Mouse (Mus musculus): ENCODE results near the gene Pxn. TPM values are rescaled to one million over a fixed set of nuclear protein-coding genes. Genes with fewer than 3 reads are reported as not detected.

Gene Pxn
- total RNA-seq, 1 experiment, result 29.4 TPM

DNA sequence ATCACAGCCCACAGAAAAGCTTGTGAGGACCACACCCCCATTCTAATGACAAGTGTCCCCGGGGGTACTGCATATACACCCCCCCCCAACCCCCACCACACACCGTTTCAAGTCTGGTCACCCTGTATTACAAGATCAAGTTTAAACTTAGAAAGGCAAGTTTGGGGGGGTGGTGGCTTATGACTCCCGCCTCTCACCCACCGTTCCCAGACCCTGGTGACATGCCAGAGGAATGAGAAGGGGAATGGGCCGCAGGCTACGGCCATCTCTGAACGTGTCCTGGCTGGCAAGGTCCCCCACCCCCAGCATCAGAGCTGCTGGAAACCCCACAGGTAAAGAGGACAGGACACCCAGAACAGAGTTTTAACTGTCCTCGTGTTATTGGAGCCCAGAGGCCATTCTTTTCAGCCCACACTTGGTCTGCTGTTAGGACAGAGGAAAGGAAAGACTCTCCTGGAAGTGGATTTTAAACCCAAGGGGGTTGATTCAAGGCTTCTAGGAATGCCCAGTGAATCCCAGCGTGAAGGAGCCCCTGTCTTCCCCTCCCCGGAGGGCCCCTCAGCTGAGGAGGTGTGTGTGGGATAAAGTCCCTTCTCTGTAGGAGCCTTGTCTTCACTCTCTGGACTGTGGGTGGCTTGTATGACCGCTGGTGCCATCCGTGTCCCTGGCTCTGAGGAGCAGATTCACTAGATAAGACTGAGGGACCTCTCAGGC, 948 bp downstream of the Pxn start:
- DNase-seq (ENCODE audit: low read depth, low spot score), result no peak
- in situ Hi-C loops (cut with MboI; ENCODE audit: low sequenced_read_pairs in 2 of 2, unreplicated experiment in 2 of 2), result no loop called here
- H3K4me3 ChIP-seq (ENCODE audit: insufficient read depth in 1 of 2, low read depth in 1 of 2, low read length in 2 of 2, poor library complexity in 1 of 2, severe bottlenecking in 1 of 2), result peak overlapping the region; percentile 94 to 99
- H3K9me3 ChIP-seq (ENCODE audit: control insufficient read depth, insufficient read depth, low read depth, low read length), result no peaks in the 10 kb centered on the region
- TF ChIP-seq MAFK (IDR thresholded peaks at IDR 0.05; ENCODE audit: insufficient read depth, low read depth, low read length) (no peak), HCFC1 (IDR thresholded peaks at IDR 0.05; ENCODE audit: borderline replicate concordance, insufficient read depth, low read length) (no peak), ZNF384 (IDR thresholded peaks at IDR 0.05; ENCODE audit: low read depth, low read length) (no peak), CHD2 (IDR thresholded peaks at IDR 0.05; ENCODE audit: low read depth, low read length) (no peak), ZC3H11A (IDR thresholded peaks at IDR 0.05; ENCODE audit: borderline replicate concordance, low read depth, low read length) (no peak)
- H3K27ac ChIP-seq (ENCODE audit: insufficient read depth, low read depth, low read length, poor library complexity, severe bottlenecking), result no peak overlapping the region
- H3K9ac ChIP-seq (ENCODE audit: insufficient read depth, low read depth, low read length, poor library complexity, severe bottlenecking), result 0 out of 2 replicates have a peak overlapping the region, but pooled peaks have one; percentile 13
- H3K36me3 ChIP-seq (ENCODE audit: control insufficient read depth, insufficient read depth, low read length, poor library complexity, severe bottlenecking), result no peaks in the 10 kb centered on the region
- H3K4me1 ChIP-seq (ENCODE audit: control insufficient read depth in 2 of 2, insufficient read depth in 2 of 2, low read length in 2 of 2, poor library complexity in 1 of 2), result peaks cover 10 to 25% of the 10 kb centered on the region in 2 experiments

DNA sequence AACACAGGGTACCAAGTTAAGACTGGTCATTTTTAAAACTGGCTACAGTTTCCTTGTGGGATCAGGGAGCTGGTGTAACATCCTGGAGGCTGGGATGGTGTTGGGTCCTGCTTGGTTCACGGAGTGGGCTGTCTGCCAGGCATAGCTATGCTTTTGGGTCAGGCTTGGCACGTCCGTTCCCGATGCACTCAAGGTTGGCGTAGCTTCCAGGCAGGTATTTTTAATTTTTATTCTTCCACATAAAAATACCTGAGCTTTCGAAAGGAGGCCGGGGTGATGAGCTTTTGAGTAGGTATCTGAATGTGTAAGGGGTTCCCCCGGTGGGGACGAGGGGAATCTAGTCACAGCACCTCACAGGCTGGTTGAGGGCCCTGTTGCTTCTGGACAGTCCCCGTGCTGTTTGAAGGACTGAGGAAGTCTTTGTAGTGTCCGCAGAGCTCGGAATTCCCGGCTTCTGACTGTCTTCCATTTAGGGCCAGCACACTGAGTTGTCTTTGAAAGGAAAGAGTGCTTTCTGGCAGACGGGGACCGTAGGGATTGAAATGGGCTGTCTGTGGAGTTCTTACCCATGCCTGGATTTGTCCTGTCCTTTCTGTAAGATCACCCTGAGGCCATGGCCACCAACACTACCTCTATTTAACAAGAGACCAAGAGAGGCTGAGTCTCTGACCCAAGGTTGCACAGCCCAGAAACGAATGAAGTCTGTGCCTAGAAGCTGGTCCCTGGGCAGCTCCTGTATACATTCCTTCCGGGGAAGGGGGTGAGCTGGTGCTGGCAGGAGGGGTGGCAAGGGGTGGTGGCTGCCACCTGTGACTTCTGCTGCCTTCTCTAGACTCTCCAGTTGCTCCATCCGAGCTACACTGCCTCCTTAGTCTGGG, 1.7 kb downstream of the Pxn start:
- in situ Hi-C loops (cut with MboI; ENCODE audit: low sequenced_read_pairs in 2 of 2, unreplicated experiment in 2 of 2), result no loop called here
- no peaks in the 10 kb centered on the region for H3K36me3 ChIP-seq (ENCODE audit: control insufficient read depth, insufficient read depth, low read length, poor library complexity, severe bottlenecking)
- no peak for DNase-seq (ENCODE audit: low read depth, low spot score)
- TF ChIP-seq CHD2 (IDR thresholded peaks at IDR 0.05; ENCODE audit: low read depth, low read length), result no peak
- TF ChIP-seq HCFC1 (IDR thresholded peaks at IDR 0.05; ENCODE audit: borderline replicate concordance, insufficient read depth, low read length), result no peak
- TF ChIP-seq MAFK (IDR thresholded peaks at IDR 0.05; ENCODE audit: insufficient read depth, low read depth, low read length), result no peak
- no peak for TF ChIP-seq ZC3H11A (IDR thresholded peaks at IDR 0.05; ENCODE audit: borderline replicate concordance, low read depth, low read length)
- TF ChIP-seq ZNF384 (IDR thresholded peaks at IDR 0.05; ENCODE audit: low read depth, low read length), result no peak
- H3K9me3 ChIP-seq (ENCODE audit: control insufficient read depth, insufficient read depth, low read depth, low read length), result no peaks in the 10 kb centered on the region
- H3K4me1 ChIP-seq (ENCODE audit: control insufficient read depth in 2 of 2, insufficient read depth in 2 of 2, low read length in 2 of 2, poor library complexity in 1 of 2), result peaks cover 10 to 22% of the 10 kb centered on the region in 2 experiments
- H3K9ac ChIP-seq (ENCODE audit: insufficient read depth, low read depth, low read length, poor library complexity, severe bottlenecking), result peak overlapping the region; percentile 40; the same call in 1 of the 2 replicates
- peak overlapping the region in 1 of 2 experiments; percentile 16; a peak in 1 of 4 replicates for H3K4me3 ChIP-seq (ENCODE audit: insufficient read depth in 1 of 2, low read depth in 1 of 2, low read length in 2 of 2, poor library complexity in 1 of 2, severe bottlenecking in 1 of 2)
- no peak overlapping the region for H3K27ac ChIP-seq (ENCODE audit: insufficient read depth, low read depth, low read length, poor library complexity, severe bottlenecking)

DNA sequence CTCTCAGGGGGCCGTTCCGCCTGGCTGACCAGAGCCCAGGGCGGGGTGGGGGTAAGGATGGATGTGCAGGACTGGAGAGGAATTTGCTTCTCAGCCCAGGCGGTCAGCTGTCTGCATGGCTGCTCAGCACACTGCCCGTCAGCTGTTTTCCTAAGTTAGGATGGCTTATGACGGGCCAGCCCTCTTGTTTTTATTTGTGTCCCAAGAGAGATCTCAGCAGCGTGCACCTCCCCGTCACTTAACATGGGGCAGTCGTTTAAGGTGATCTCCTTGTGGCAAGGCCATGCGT, 2.3 kb downstream of the Pxn start:
- TF ChIP-seq HCFC1 (IDR thresholded peaks at IDR 0.05; ENCODE audit: borderline replicate concordance, insufficient read depth, low read length) (no peak), ZC3H11A (IDR thresholded peaks at IDR 0.05; ENCODE audit: borderline replicate concordance, low read depth, low read length) (no peak), ZNF384 (IDR thresholded peaks at IDR 0.05; ENCODE audit: low read depth, low read length) (no peak), MAFK (IDR thresholded peaks at IDR 0.05; ENCODE audit: insufficient read depth, low read depth, low read length) (no peak), CHD2 (IDR thresholded peaks at IDR 0.05; ENCODE audit: low read depth, low read length) (no peak)
- H3K27ac ChIP-seq (ENCODE audit: insufficient read depth, low read depth, low read length, poor library complexity, severe bottlenecking), result no peak overlapping the region
- in situ Hi-C loops (cut with MboI; ENCODE audit: low sequenced_read_pairs in 2 of 2, unreplicated experiment in 2 of 2), result no loop called here
- no peaks in the 10 kb centered on the region for H3K36me3 ChIP-seq (ENCODE audit: control insufficient read depth, insufficient read depth, low read length, poor library complexity, severe bottlenecking)
- no peaks in the 10 kb centered on the region for H3K9me3 ChIP-seq (ENCODE audit: control insufficient read depth, insufficient read depth, low read depth, low read length)
- no peak for DNase-seq (ENCODE audit: low read depth, low spot score)
- peaks cover 10 to 23% of the 10 kb centered on the region in 2 experiments for H3K4me1 ChIP-seq (ENCODE audit: control insufficient read depth in 2 of 2, insufficient read depth in 2 of 2, low read length in 2 of 2, poor library complexity in 1 of 2)
- H3K4me3 ChIP-seq (ENCODE audit: insufficient read depth in 1 of 2, low read depth in 1 of 2, low read length in 2 of 2, poor library complexity in 1 of 2, severe bottlenecking in 1 of 2), result no peak overlapping the region
- peak overlapping the region; percentile 10; the same call in 1 of the 2 replicates for H3K9ac ChIP-seq (ENCODE audit: insufficient read depth, low read depth, low read length, poor library complexity, severe bottlenecking)

DNA sequence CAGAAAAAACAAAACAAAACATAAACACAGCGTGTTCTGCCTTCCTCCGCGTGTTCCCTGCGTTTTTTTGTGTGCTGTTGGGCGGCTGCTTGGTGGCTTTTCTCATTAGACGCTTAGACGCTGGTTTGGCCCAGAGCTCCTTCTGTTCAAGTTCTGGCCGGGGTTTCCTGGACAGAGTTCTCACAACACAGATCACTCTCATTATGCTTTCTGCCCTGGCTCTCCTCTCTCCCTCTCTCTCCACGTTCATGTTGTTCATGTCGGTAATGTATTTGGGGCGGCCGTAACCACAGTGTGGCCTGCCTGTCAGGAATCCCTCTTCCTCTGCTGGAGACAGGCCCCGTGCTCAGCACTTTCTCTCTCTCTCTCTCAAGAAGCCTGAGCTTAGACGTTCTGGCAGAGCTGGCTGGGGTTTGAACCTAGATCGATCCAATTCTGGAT, 2.9 kb downstream of the Pxn start:
- Histone ChIP-seq H3K27ac (ENCODE audit: insufficient read depth, low read depth, low read length, poor library complexity, severe bottlenecking) (no peak overlapping the region), H3K9me3 (ENCODE audit: control insufficient read depth, insufficient read depth, low read depth, low read length) (no peaks in the 10 kb centered on the region), H3K9ac (ENCODE audit: insufficient read depth, low read depth, low read length, poor library complexity, severe bottlenecking) (peak overlapping the region; percentile 15; the same call in 1 of the 2 replicates), H3K36me3 (ENCODE audit: control insufficient read depth, insufficient read depth, low read length, poor library complexity, severe bottlenecking) (no peaks in the 10 kb centered on the region), H3K4me1 (ENCODE audit: control insufficient read depth in 2 of 2, insufficient read depth in 2 of 2, low read length in 2 of 2, poor library complexity in 1 of 2) (peaks cover 10 to 26% of the 10 kb centered on the region in 2 experiments), H3K4me3 (ENCODE audit: insufficient read depth in 1 of 2, low read depth in 1 of 2, low read length in 2 of 2, poor library complexity in 1 of 2, severe bottlenecking in 1 of 2) (peak overlapping the region; percentile 5 to 22; a peak in 2 of 4 replicates)
- TF ChIP-seq HCFC1 (IDR thresholded peaks at IDR 0.05; ENCODE audit: borderline replicate concordance, insufficient read depth, low read length) (no peak), CHD2 (IDR thresholded peaks at IDR 0.05; ENCODE audit: low read depth, low read length) (no peak), ZNF384 (IDR thresholded peaks at IDR 0.05; ENCODE audit: low read depth, low read length) (no peak), ZC3H11A (IDR thresholded peaks at IDR 0.05; ENCODE audit: borderline replicate concordance, low read depth, low read length) (no peak), MAFK (IDR thresholded peaks at IDR 0.05; ENCODE audit: insufficient read depth, low read depth, low read length) (no peak)
- no peak for DNase-seq (ENCODE audit: low read depth, low spot score)
- in situ Hi-C loops (cut with MboI; ENCODE audit: low sequenced_read_pairs in 2 of 2, unreplicated experiment in 2 of 2), result no loop called here
